Mouse (Mus musculus) liver, embryonic 16.5 days (tissue): ENCODE data around the gene Ccdc9. TPM values are rescaled to one million over a fixed set of nuclear protein-coding genes. Genes with fewer than 3 reads are reported as not detected.

ENCODE experiments used
- ATAC-seq: fragments of 200-750 bp; cut with Nextera tagmentation; 2 replicates; pipeline ENCODE4 v1.8.0; 2017; ENCODE audit warnings: low read depth, mild to moderate bottlenecking, moderate number of reproducible peaks, moderate library complexity
- H3K27ac ChIP-seq: fragments of 300-500 bp; sonication (generic); 2 replicates; pipeline ENCODE4 v1.5.1; 2014; ENCODE audit warnings: mild to moderate bottlenecking, low read length
- H3K27me3 ChIP-seq: fragments of 300-500 bp; sonication (generic); 2 replicates; pipeline ENCODE4 v1.6.1; 2014; ENCODE audit warnings: low read depth, low read length, mixed read lengths; ENCODE audit not compliant: control insufficient read depth, insufficient read depth
- H3K36me3 ChIP-seq: fragments of 300-500 bp; sonication (generic); 2 replicates; pipeline ENCODE4 v1.6.1; 2014; ENCODE audit warnings: mild to moderate bottlenecking; ENCODE audit not compliant: control insufficient read depth, insufficient read depth
- H3K4me1 ChIP-seq: fragments of 300-500 bp; sonication (generic); 2 replicates; pipeline ENCODE4 v1.6.1; 2014; ENCODE audit warnings: low read depth, low read length, mixed read lengths; ENCODE audit not compliant: control insufficient read depth
- H3K4me2 ChIP-seq: fragments of 300-500 bp; sonication (generic); 2 replicates; pipeline ENCODE4 v1.6.1; 2014; ENCODE audit warnings: low read depth, low read length, mixed read lengths
- H3K4me3 ChIP-seq: fragments of 300-500 bp; sonication (generic); 2 replicates; pipeline ENCODE4 v1.5.1; 2014; ENCODE audit warnings: low read depth, mild to moderate bottlenecking, low read length
- H3K9ac ChIP-seq: fragments of 300-500 bp; sonication (generic); 2 replicates; pipeline ENCODE4 v1.6.1; 2014; ENCODE audit warnings: low read depth, low read length
- H3K9me3 ChIP-seq: fragments of 300-500 bp; sonication (generic); replicated peaks from 2 replicates; pipeline ENCODE4 v1.6.1; 2016; ENCODE audit warnings: low read length; ENCODE audit not compliant: control insufficient read depth
- WGBS: fragments of 180-500 bp; shearing (Covaris S2); extraction: QIAGEN DNeasy Blood & Tissue Kit; methylation state at CpG from one replicate; pipeline ENCODE4 v1.1.7; 2014; ENCODE audit not compliant: insufficient replicate concordance; 5-methylcytosine and 5-hydroxymethylcytosine counted together
- polyA plus RNA-seq: library from polyadenylated mRNA; unstranded; fragments of >200 nt; fragmentation: Nextera tagmentation; extraction: Ambion mirVana; gene quantifications from 2 replicates; pipeline ENCODE4 v1.2.1, GENCODE M21; 2015

The Ccdc9 gene
- polyA plus RNA-seq, 1 experiment from 2014 or later = 9.0 TPM

DNA sequence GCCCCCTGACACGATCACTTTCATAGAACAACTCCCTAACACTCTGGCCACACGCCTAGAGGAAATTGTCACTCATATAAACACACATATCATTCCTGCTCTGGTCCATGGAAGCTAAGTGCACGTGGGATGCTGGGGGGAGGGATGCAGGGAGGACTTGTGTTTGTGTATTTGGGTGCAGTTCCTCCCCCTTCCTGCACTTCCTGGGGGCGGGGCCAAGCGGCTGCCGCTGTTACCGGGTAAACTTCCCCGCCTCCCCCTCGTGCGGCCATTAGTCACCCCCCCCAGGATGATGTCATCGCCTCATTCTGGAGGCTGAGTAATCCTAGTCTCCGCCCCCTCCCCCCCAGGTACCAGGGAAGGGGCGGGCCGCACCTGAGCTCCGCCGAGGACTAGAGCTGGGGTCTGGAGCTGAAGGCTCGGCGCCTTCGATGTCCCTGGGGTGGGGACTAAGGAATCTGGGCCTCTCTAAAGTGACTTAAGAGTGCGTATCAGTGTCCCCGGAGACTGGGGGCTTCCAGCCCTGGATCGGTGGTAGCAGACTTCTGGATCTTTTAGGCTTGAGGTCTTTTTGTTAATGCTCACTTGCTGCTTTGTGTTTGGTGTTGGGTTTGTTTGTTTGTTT is 10.3 kb upstream of the Ccdc9 start:
- peak overlapping the region; percentile 78 for H3K9ac ChIP-seq
- peaks cover 25% of the 10 kb centered on the region for H3K27me3 ChIP-seq
- peaks cover 42% of the 10 kb centered on the region for H3K4me1 ChIP-seq
- peak overlapping the region; percentile 67 for H3K4me3 ChIP-seq
- no peaks in the 10 kb centered on the region for H3K9me3 ChIP-seq
- peak; percentile 15 for ATAC-seq
- H3K4me2 ChIP-seq = peak overlapping the region; percentile 98
- H3K36me3 ChIP-seq = no peaks in the 10 kb centered on the region
- H3K27ac ChIP-seq = peak overlapping the region; percentile 98
- WGBS = 3% methylated on average over 21 of the region's 22 CpGs

DNA sequence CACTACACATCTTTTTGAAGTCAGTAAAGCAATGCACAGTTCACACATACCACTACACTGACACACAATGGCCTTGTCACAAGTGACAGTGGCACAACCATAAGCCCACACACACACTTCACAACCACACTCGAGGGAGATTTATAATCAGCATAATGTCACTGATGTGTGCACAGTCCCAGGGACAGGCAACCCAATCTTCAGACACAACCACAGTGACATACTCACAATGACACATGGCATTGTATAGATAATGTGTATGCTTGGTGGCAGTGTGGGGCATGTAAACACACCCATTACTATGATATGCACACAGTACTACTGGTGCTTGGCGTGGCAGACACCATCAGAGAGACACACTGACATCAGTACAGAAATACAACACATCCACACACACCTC is 9.6 kb upstream of the Ccdc9 start:
- H3K9ac ChIP-seq = peak overlapping the region; percentile 78
- peak; percentile 49 for ATAC-seq
- no peaks in the 10 kb centered on the region for H3K9me3 ChIP-seq
- peak overlapping the region; percentile 98 for H3K27ac ChIP-seq
- 16% methylated on average over 2 of the region's 2 CpGs for WGBS
- peaks cover 25% of the 10 kb centered on the region for H3K27me3 ChIP-seq
- H3K4me2 ChIP-seq = peak overlapping the region; percentile 98
- peak overlapping the region; percentile 67 for H3K4me3 ChIP-seq
- peaks cover 42% of the 10 kb centered on the region for H3K4me1 ChIP-seq
- H3K36me3 ChIP-seq = no peaks in the 10 kb centered on the region

DNA sequence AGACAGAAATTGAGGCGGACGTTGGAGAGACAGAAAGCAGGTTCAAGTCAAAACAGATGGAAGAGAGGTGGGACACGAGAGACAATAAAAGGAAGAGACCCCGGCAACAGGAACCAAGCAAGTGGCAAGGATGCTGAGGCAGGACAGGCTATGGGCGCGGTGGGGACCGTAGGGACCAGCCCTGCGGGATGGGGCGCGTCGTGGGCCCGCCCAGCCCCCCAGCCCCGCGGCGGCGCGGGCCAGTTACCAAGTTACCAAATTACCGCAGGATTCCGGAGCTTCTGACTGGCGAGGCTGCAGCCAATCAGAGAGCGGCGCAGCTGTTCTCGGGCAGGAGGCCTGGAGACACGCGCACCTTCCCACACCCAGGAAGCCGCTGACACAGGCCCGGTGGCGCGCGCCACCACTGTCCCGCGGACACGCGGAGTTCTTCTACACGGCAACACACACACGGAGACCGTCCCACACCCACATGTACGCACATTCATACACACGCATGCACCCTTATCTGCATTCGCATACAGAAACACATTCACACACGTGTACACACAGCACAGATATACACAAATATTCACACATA is 8.8 kb upstream of the Ccdc9 start:
- ATAC-seq = peak; percentile 71
- H3K4me1 ChIP-seq = peaks cover 42% of the 10 kb centered on the region
- H3K4me2 ChIP-seq = peak overlapping the region; percentile 98
- peak overlapping the region; percentile 78 for H3K9ac ChIP-seq
- peak overlapping the region; percentile 67 for H3K4me3 ChIP-seq
- no peaks in the 10 kb centered on the region for H3K9me3 ChIP-seq
- H3K27me3 ChIP-seq = peaks cover 23% of the 10 kb centered on the region
- 2% methylated on average over 31 of the region's 41 CpGs for WGBS
- H3K27ac ChIP-seq = peak overlapping the region; percentile 98
- H3K36me3 ChIP-seq = no peaks in the 10 kb centered on the region

DNA sequence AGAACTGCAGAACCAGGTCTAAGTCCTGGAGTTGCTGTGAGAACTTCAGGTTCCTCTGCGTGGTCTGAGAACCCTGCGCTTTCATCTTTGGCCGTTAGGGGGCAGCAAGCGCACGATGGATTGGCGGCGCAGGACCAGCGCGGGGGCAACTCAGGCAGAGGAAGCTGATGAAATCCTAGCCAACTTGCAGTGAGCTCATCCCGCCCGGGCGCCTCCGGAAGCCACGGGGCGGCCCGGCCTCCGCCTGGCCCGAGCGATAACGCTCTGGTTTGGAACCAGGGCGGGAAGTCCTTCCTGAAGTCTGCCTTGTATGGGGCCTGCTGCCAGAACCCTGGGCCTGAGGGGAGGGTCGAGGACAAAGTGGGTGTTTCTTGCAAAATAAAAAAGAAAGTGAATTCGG is 8.2 kb upstream of the Ccdc9 start:
- Histone ChIP-seq H3K27me3 (peaks cover 18% of the 10 kb centered on the region), H3K4me1 (peaks cover 38% of the 10 kb centered on the region), H3K36me3 (no peaks in the 10 kb centered on the region), H3K9me3 (no peaks in the 10 kb centered on the region), H3K4me2 (peak overlapping the region; percentile 98), H3K27ac (peak overlapping the region; percentile 98), H3K4me3 (peak overlapping the region; percentile 67), H3K9ac (peak overlapping the region; percentile 78)
- peak; percentile 85 for ATAC-seq
- WGBS = under 1% methylated on average over 23 of the region's 23 CpGs

- peak; percentile 28 for ATAC-seq
- H3K36me3 ChIP-seq = no peaks in the 10 kb centered on the region
- H3K4me3 ChIP-seq = peak overlapping the region; percentile 67
Observed at GRCm38 (mm10) chr7:16294346-16294745, 7.8 kb upstream of the Ccdc9 start.

GRCm38 (mm10) chr7:16287791-16288190 is 1.2 kb upstream of the Ccdc9 start:
- no peaks in the 10 kb centered on the region for H3K27me3 ChIP-seq
- no peaks in the 10 kb centered on the region for H3K9me3 ChIP-seq
- peaks cover 21% of the 10 kb centered on the region for H3K4me1 ChIP-seq
- no peak overlapping the region for H3K9ac ChIP-seq
- no peak overlapping the region for H3K4me3 ChIP-seq
- H3K4me2 ChIP-seq = no peak overlapping the region
- no peak for ATAC-seq
- peaks cover 8% of the 10 kb centered on the region for H3K36me3 ChIP-seq
- no peak overlapping the region for H3K27ac ChIP-seq
- WGBS = 38% methylated on average over 1 of the region's 1 CpGs

More at GRCm38 (mm10) chr7:16294346-16294745, 7.8 kb upstream of the Ccdc9 start:
- Histone ChIP-seq H3K27me3 (peaks cover 13% of the 10 kb centered on the region), H3K9ac (peak overlapping the region; percentile 72), H3K4me1 (peaks cover 34% of the 10 kb centered on the region), H3K27ac (peak overlapping the region; percentile 98), H3K9me3 (no peaks in the 10 kb centered on the region), H3K4me2 (peak overlapping the region; percentile 98)
- 12% methylated on average over 4 of the region's 4 CpGs for WGBS

DNA sequence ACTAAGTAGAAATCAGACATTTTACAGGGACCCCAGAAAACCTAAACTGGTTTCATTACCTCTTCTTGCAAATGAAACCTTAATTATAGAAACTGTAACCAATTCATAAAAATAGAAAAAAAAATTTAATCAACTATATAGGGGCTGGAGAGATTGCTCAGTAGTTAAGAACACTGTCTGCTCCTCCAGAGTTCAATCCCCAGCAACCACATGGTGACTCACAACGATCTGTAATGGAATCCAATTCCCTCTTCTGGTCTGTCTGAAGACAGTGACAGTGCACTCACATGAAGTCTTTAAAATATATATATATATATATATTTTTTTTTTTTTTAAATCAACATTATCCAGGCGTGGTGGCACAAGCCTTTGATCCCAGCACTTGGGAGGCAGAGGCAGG is 421 bp upstream of the Ccdc9 start:
- Histone ChIP-seq H3K36me3 (peaks cover 16% of the 10 kb centered on the region), H3K27ac (peak overlapping the region; percentile 95), H3K4me2 (peak overlapping the region; percentile 89), H3K9ac (peak overlapping the region; percentile 78), H3K4me1 (peaks cover 21% of the 10 kb centered on the region), H3K4me3 (peak overlapping the region; percentile 81), H3K9me3 (no peaks in the 10 kb centered on the region), H3K27me3 (no peaks in the 10 kb centered on the region)
- no peak for ATAC-seq
- 51% methylated on average over 2 of the region's 2 CpGs for WGBS

DNA sequence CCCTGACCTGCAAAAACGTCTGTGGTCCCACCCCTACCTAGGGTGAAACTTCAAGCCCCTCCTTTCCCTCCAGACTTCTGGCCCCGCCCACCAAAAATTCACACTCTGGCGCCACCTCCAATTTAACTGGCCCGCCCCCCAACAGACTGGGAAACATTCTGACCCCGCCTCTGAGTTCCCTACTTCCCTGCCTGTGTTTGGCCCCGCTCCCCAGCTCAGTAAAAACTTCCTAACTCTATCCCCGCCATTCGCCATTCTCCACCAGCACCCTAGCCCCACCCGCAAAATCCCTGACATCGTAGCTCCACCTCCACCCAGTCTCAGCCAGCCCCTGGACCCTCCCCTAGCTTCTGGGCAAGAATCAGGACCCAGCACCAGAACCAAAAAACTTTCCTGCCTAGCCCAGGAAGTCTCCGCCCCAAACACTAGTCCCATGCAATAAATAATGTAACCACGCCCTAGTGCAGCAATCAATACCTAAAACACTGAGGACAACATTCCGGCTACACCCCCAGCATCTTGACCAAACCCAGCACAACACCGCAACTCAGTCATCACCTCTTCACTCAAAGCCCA is 1.1 kb downstream of the Ccdc9 start:
- H3K9ac ChIP-seq = peak overlapping the region; percentile 50; the same call in 1 of the 2 replicates
- peak overlapping the region; percentile 84 for H3K27ac ChIP-seq
- 2% methylated on average over 14 of the region's 14 CpGs for WGBS
- peak overlapping the region; percentile 89 for H3K4me2 ChIP-seq
- ATAC-seq = peak; percentile 18
- H3K36me3 ChIP-seq = peaks cover 26% of the 10 kb centered on the region
- H3K4me3 ChIP-seq = peak overlapping the region; percentile 81
- H3K4me1 ChIP-seq = peaks cover 21% of the 10 kb centered on the region
- no peaks in the 10 kb centered on the region for H3K27me3 ChIP-seq
- no peaks in the 10 kb centered on the region for H3K9me3 ChIP-seq

DNA sequence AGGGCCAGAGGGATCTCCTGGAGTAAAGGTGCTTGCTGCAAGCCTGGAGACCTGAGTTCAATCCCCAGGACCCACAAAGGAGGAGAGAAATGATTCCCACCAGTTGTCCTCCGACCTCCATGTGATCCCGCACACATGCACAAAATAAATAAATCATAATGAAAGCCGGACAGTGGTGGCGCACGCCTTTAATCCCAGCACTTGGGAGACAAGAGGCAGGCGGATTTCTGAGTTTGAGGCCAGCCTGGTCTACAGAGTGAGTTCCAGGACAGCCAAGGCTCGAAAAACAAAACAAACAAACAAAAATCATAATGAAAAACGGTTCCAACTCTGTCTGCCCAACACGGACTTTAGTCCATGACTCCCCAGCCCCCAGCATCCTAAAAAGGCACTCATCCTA is 1.7 kb downstream of the Ccdc9 start:
- H3K9me3 ChIP-seq = no peaks in the 10 kb centered on the region
- peak overlapping the region; percentile 89 for H3K4me2 ChIP-seq
- H3K36me3 ChIP-seq = peaks cover 29% of the 10 kb centered on the region
- peak overlapping the region; percentile 18; the same call in 1 of the 2 replicates for H3K9ac ChIP-seq
- no peak for ATAC-seq
- peak overlapping the region; percentile 81 for H3K4me3 ChIP-seq
- H3K27me3 ChIP-seq = no peaks in the 10 kb centered on the region
- WGBS = 62% methylated on average over 9 of the region's 9 CpGs
- H3K27ac ChIP-seq = peak overlapping the region; percentile 84
- peaks cover 21% of the 10 kb centered on the region for H3K4me1 ChIP-seq
